Mouse (Mus musculus): ENCODE measurements around the gene Dnaic2. TPM values are rescaled to one million over a fixed set of nuclear protein-coding genes. Genes with fewer than 3 reads are reported as not detected.

Dnaic2 gene
- 7.1 and 8.5 TPM in 2 replicates for polyA plus RNA-seq (2015; fragmentation: Nextera tagmentation; extraction: Ambion mirVana)

DNA sequence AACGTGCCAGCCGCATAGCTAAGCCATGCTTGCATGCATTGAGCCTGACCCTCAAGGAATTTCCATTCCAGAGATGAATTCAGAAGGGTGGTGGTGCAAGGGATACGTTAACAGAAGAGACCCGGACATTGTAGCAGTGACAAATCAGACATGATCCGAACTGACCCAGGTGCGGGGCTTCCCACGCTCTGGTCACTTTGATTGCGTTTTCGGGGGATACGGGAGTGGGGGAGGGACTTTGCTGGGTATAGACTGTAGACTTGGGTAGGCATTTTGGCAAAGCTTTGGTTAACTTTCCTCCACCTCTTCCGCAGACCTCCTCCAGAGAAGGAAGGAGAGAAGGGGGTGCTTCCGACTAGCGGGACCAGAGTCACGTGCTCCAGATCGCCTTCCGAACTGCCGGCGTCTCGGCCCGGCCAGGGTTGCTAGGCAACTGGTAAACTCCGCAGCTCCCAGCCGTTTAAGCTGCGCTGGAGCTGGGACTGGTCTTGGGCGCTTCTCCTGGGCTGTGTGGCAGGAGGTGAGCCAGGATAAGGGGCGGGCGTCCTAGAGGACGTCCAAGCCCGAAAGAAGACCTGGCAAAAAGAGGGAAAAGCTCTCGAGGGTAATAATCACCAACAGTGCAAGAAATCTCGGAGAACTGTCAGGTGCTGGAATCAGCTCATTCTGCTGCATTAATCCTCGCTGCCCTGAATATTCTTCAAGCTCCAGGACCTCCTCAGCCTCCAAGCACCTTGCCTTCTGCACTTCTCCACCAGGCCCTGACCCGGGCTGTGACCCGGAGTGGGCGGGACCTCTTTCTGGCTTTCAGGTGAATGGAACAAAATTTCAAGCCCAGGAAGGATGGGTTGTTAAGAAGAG, at the start of gene Dnaic2:
Gene Dnaic2 (plus strand): TSS at position 444 of the 861 bp plus-strand sequence.
- Histone ChIP-seq H3K27ac (ENCODE audit: low read length) (no peak within 1 kb of the TSS), H3K4me2 (ENCODE audit: low read depth, low read length) (peak within 1 kb of the TSS; percentile 45), H3K9me3 (ENCODE audit: control insufficient read depth, low read length) (no peaks in the 10 kb centered on the region), H3K4me3 (ENCODE audit: low read length) (peak within 1 kb of the TSS; percentile 21), H3K4me1 (replicated peaks; ENCODE audit: control insufficient read depth, insufficient read depth, low read length) (peaks cover 14% of the 10 kb centered on the region), H3K36me3 (ENCODE audit: control insufficient read depth, insufficient read depth, low read length) (no peaks in the 10 kb centered on the region), H3K27me3 (ENCODE audit: control insufficient read depth, insufficient read depth, low read depth, low read length) (no peaks in the 10 kb centered on the region), H3K9ac (ENCODE audit: low read length) (peak within 1 kb of the TSS; percentile 39; the same call in 1 of the 2 replicates)
- WGBS, result 9% methylated on average over 34 of the region's 34 CpGs
- peak; percentile 86 for ATAC-seq (ENCODE audit: low read depth)

DNA sequence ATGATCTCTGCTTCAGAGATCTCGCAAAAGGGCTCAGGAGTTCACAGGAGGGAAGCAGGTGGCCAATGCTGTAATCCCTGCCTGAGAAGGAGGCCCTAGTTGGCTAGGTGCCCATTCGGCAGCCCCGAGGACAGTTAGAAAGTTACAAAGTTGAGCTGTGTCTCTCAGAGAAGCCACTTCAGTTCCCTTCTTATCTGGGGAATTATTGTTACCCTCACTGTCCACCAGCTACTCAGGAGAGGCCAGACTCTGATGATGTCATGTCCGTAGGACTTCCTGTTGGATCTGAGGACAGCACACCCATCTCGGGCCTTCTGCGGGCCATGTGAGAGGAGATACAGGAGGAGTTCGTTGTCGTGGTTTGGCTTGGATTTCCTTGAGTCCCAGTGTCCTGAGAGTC, 47.6 kb upstream of the Dnaic2 start:
- Histone ChIP-seq H3K27ac (ENCODE audit: low read length) (no peak overlapping the region), H3K4me3 (ENCODE audit: low read length) (no peak overlapping the region), H3K27me3 (ENCODE audit: control insufficient read depth, insufficient read depth, low read depth, low read length) (no peaks in the 10 kb centered on the region; the same call in 1 of the 2 replicates), H3K36me3 (ENCODE audit: control insufficient read depth, insufficient read depth, low read length) (no peaks in the 10 kb centered on the region), H3K4me1 (replicated peaks; ENCODE audit: control insufficient read depth, insufficient read depth, low read length) (peaks cover 26% of the 10 kb centered on the region), H3K4me2 (ENCODE audit: low read depth, low read length) (no peak overlapping the region), H3K9me3 (ENCODE audit: control insufficient read depth, low read length) (no peaks in the 10 kb centered on the region), H3K9ac (ENCODE audit: low read length) (0 out of 2 replicates have a peak overlapping the region, but pooled peaks have one; percentile 4)
- no peak for ATAC-seq (ENCODE audit: low read depth)
- WGBS, result 34% methylated on average over 8 of the region's 8 CpGs

DNA sequence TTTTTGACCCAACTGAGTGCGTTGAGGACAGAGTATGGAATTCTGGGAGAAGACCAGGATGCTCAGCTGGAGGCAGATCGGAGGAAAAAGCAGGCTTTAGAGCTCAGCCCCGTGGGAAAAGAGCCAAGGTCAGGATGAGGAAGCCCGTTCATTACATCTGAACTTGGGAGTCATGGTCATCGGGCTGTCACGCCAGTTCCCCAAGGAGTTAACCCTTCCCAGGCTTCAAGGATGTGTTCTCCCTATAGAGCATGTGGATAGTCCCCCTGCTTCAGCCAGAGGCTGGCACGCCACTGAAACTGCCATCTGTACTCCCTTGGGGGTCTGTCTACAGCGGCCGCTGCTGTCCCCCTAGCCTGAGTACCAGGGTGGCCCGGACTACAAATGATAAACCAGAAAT, 46.9 kb upstream of the Dnaic2 start:
- H3K36me3 ChIP-seq (ENCODE audit: control insufficient read depth, insufficient read depth, low read length), result no peaks in the 10 kb centered on the region
- no peak overlapping the region for H3K4me3 ChIP-seq (ENCODE audit: low read length)
- H3K27me3 ChIP-seq (ENCODE audit: control insufficient read depth, insufficient read depth, low read depth, low read length), result no peaks in the 10 kb centered on the region; the same call in 1 of the 2 replicates
- H3K4me1 ChIP-seq (replicated peaks; ENCODE audit: control insufficient read depth, insufficient read depth, low read length), result peaks cover 23% of the 10 kb centered on the region
- ATAC-seq (ENCODE audit: low read depth), result no peak
- WGBS, result 40% methylated on average over 10 of the region's 10 CpGs
- 0 out of 2 replicates have a peak overlapping the region, but pooled peaks have one; percentile 22 for H3K27ac ChIP-seq (ENCODE audit: low read length)
- no peak overlapping the region for H3K4me2 ChIP-seq (ENCODE audit: low read depth, low read length)
- no peaks in the 10 kb centered on the region for H3K9me3 ChIP-seq (ENCODE audit: control insufficient read depth, low read length)
- no peak overlapping the region for H3K9ac ChIP-seq (ENCODE audit: low read length)

DNA sequence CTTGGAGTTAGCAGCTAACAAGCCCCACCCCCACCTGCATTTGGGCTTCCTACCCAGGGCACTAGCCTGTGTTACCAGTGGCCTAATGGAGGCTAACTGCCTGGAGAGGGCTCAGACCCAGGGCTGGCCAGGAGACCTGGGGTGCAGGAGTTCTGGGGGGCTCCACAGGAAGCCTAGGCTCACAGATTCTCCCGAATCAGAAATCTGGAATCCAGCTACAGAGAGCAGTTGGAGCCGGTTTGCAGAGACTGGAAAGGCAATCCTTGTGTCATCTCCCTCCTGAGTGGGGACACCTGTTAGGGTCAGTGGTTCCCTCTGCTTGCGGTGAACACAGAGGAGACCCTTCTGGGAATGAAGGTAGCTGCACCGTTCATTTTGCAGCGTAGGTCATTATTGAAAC, 46.2 kb upstream of the Dnaic2 start:
- Histone ChIP-seq H3K4me2 (ENCODE audit: low read depth, low read length) (no peak overlapping the region), H3K9ac (ENCODE audit: low read length) (no peak overlapping the region), H3K4me1 (replicated peaks; ENCODE audit: control insufficient read depth, insufficient read depth, low read length) (peaks cover 17% of the 10 kb centered on the region), H3K27ac (ENCODE audit: low read length) (no peak overlapping the region), H3K4me3 (ENCODE audit: low read length) (no peak overlapping the region), H3K27me3 (ENCODE audit: control insufficient read depth, insufficient read depth, low read depth, low read length) (no peaks in the 10 kb centered on the region; the same call in 1 of the 2 replicates), H3K9me3 (ENCODE audit: control insufficient read depth, low read length) (no peaks in the 10 kb centered on the region), H3K36me3 (ENCODE audit: control insufficient read depth, insufficient read depth, low read length) (no peaks in the 10 kb centered on the region)
- WGBS, result 53% methylated on average over 5 of the region's 5 CpGs
- ATAC-seq (ENCODE audit: low read depth), result no peak

DNA sequence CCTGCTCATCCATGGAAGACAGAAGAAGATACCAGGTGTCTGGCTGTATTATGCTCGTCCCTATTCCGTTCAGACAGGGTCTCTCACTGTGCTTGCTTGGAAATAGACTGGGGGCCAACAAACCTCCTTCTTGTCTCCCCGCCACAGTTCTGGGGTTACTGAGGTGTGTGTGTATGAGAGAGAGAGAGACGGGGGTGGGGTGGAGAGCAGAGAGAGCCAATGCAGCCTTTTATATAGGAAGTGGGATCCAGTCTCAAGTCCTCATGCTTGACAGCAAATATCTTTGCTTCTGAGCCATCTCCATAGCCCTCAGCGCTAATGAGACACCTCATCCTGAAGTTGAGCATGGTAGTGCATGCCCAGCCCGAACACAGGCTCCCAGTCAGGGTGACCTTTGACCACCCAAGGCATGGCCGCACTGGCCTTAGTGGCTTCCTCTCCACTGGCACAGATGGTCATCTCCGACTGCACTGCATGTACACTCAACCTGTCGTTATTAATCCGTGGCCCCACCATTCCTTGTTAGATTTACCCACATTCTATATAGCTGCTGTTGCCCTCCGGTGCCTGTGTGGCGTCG, 44.8 kb upstream of the Dnaic2 start:
- Histone ChIP-seq H3K36me3 (ENCODE audit: control insufficient read depth, insufficient read depth, low read length) (no peaks in the 10 kb centered on the region), H3K4me1 (replicated peaks; ENCODE audit: control insufficient read depth, insufficient read depth, low read length) (peaks cover 13% of the 10 kb centered on the region), H3K27me3 (ENCODE audit: control insufficient read depth, insufficient read depth, low read depth, low read length) (no peaks in the 10 kb centered on the region), H3K4me3 (ENCODE audit: low read length) (no peak overlapping the region), H3K9ac (ENCODE audit: low read length) (no peak overlapping the region), H3K4me2 (ENCODE audit: low read depth, low read length) (no peak overlapping the region), H3K9me3 (ENCODE audit: control insufficient read depth, low read length) (no peaks in the 10 kb centered on the region), H3K27ac (ENCODE audit: low read length) (no peak overlapping the region)
- ATAC-seq (ENCODE audit: low read depth), result no peak
- 94% methylated on average over 13 of the region's 13 CpGs for WGBS

DNA sequence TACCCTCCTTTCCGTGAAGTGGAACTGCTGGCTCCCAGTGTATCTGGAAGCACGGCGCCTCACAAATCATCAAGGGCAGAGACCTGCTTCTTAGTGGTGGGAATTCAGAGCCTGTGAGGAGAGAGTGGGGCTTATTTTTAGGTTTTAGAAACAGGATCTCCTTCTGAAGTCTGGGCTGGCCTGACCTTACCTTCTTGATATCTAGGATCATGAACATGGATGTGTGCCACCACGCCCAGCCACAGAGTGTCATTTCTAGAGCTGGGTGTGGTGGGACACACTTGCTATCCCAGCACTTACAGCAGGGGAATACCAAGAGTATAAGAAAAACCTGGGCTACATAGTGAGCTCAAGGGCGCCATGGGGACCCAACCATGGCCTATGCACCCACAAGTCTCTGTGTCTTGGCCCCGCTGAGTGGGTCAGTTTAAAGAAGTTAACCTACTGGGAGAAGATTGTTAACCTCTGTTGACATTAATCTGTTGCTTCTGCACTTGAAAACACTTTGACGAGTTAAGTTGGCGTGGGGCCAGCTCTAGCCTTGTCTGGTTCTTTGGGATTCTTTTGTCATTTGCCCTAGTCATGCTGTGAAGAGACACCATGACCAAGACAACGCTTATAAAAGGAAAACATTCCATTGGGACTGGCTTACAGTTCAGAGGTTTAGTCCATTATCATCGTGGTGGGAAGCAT, 44.0 kb upstream of the Dnaic2 start:
- 77% methylated on average over 10 of the region's 10 CpGs for WGBS
- no peak overlapping the region for H3K4me2 ChIP-seq (ENCODE audit: low read depth, low read length)
- no peaks in the 10 kb centered on the region for H3K27me3 ChIP-seq (ENCODE audit: control insufficient read depth, insufficient read depth, low read depth, low read length)
- H3K9me3 ChIP-seq (ENCODE audit: control insufficient read depth, low read length), result no peaks in the 10 kb centered on the region
- no peak for ATAC-seq (ENCODE audit: low read depth)
- H3K36me3 ChIP-seq (ENCODE audit: control insufficient read depth, insufficient read depth, low read length), result no peaks in the 10 kb centered on the region
- H3K4me3 ChIP-seq (ENCODE audit: low read length), result no peak overlapping the region
- H3K4me1 ChIP-seq (replicated peaks; ENCODE audit: control insufficient read depth, insufficient read depth, low read length), result peaks cover 19% of the 10 kb centered on the region
- no peak overlapping the region for H3K9ac ChIP-seq (ENCODE audit: low read length)
- no peak overlapping the region for H3K27ac ChIP-seq (ENCODE audit: low read length)

DNA sequence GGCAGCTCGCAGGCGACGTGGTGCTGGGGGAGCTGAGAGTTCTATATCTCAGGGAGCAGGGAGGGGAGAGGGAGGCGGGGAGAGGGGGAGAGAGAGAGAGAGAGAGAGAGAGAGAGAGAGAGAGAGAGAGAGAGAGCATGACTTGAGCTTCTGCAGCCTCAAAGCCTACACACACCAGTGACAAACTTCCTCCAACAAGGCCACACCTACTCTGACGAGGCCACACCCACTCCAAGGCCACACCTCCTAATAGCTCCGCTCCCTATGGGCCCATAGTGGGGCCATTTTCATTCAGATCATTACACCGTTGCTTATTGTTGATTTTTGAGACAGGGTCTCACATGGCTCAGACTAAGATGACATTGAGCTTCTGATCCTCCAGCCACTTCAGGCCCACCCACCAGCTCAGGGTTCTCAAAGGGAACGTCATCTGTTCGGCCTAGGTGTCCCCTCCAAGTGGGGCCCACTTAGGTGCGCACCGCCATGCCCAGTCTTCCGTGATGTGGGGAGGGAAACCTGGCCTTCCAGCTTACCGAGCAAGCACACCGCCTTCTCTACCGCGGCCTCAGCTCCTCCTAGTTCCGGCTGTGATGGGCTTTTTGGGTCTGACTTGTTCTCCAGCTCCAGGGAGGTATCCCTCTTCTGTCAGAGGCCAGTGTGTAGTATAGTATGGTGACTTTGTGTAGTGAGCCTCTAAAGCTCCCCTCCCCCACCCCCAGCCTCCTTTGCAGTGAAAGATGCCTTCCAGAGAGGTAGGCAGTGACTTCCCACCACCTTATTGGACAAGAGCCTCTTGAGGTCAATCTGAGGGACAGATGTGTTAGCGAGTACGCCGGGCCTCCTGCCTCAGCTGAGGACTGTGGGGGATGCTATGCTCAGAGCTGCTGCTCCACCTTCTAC, 43.2 kb upstream of the Dnaic2 start:
- H3K4me1 ChIP-seq (replicated peaks; ENCODE audit: control insufficient read depth, insufficient read depth, low read length), result peaks cover 19% of the 10 kb centered on the region
- H3K27ac ChIP-seq (ENCODE audit: low read length), result no peak overlapping the region
- no peak overlapping the region for H3K4me3 ChIP-seq (ENCODE audit: low read length)
- no peaks in the 10 kb centered on the region for H3K36me3 ChIP-seq (ENCODE audit: control insufficient read depth, insufficient read depth, low read length)
- 65% methylated on average over 20 of the region's 20 CpGs for WGBS
- no peak overlapping the region for H3K4me2 ChIP-seq (ENCODE audit: low read depth, low read length)
- H3K9me3 ChIP-seq (ENCODE audit: control insufficient read depth, low read length), result no peaks in the 10 kb centered on the region
- no peaks in the 10 kb centered on the region for H3K27me3 ChIP-seq (ENCODE audit: control insufficient read depth, insufficient read depth, low read depth, low read length)
- ATAC-seq (ENCODE audit: low read depth), result 0 out of 2 replicates have a peak, but pooled peaks have one; percentile 5
- no peak overlapping the region for H3K9ac ChIP-seq (ENCODE audit: low read length)

DNA sequence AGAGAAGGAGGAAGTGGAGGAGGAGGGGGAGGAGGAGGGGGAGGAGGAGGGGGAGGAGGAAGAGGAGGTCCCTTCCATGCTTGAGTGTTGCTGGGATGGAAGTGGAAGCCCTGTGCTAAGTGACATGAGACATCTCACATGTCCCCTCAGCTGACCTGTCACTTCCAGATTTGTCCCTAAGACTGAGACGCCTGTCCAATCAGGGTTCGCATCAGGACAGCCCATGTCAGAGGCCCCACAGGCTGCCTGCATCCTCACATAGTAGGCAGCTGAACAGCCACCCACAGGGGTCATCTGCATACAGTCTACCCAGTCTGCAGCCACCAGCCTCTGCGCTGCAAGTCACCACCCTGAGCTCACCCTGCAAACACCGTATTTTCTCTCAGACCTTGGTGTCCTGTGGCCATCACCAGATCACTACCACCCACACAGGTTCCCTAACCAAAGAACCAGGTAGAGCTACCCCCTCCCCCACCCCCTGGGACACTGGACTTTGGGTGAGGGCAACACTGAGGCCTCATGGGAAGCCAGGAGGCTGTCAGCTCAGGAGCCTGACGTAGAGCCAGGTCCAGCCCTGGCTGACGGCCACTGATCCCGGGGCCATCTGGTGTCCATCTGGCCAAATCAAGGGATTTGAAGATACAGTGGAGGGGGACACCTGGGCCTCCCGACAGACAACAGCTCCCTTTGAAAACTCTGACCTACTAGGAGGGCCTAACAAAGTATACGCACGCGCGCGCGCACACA, 42.4 kb upstream of the Dnaic2 start:
- Histone ChIP-seq H3K27me3 (ENCODE audit: control insufficient read depth, insufficient read depth, low read depth, low read length) (no peaks in the 10 kb centered on the region), H3K4me2 (ENCODE audit: low read depth, low read length) (no peak overlapping the region), H3K4me3 (ENCODE audit: low read length) (no peak overlapping the region), H3K9ac (ENCODE audit: low read length) (no peak overlapping the region), H3K36me3 (ENCODE audit: control insufficient read depth, insufficient read depth, low read length) (no peaks in the 10 kb centered on the region), H3K27ac (ENCODE audit: low read length) (no peak overlapping the region), H3K9me3 (ENCODE audit: control insufficient read depth, low read length) (no peaks in the 10 kb centered on the region), H3K4me1 (replicated peaks; ENCODE audit: control insufficient read depth, insufficient read depth, low read length) (peaks cover 15% of the 10 kb centered on the region)
- WGBS, result 72% methylated on average over 14 of the region's 14 CpGs
- ATAC-seq (ENCODE audit: low read depth), result peak; percentile 19; the same call in 1 of the 2 replicates
